Mouse (Mus musculus): ENCODE measurements around the gene Plk3.

The Plk3 gene

GRCm38 (mm10) chr4:117130790-117131189 lies 3.0 kb downstream of the Plk3 start:
- H3K27me3 ChIP-seq (ENCODE audit: control insufficient read depth, insufficient read depth, low read length, poor library complexity, severe bottlenecking): no peaks in the 10 kb centered on the region
- H3K36me3 ChIP-seq (ENCODE audit: control insufficient read depth, insufficient read depth, low read length, poor library complexity, severe bottlenecking): no peaks in the 10 kb centered on the region
- DNase-seq (ENCODE audit: low read depth, low spot score): no peak

GRCm38 (mm10) chr4:117127991-117128686 lies 5.6 kb downstream of the Plk3 start:
- H3K27me3 ChIP-seq (ENCODE audit: control insufficient read depth, insufficient read depth, low read length, poor library complexity, severe bottlenecking): no peaks in the 10 kb centered on the region
- DNase-seq (ENCODE audit: low read depth, low spot score): no peak
- no peaks in the 10 kb centered on the region for H3K36me3 ChIP-seq (ENCODE audit: control insufficient read depth, insufficient read depth, low read length, poor library complexity, severe bottlenecking)

- DNase-seq (ENCODE audit: low read depth, low spot score): peak; percentile 73
- Histone ChIP-seq H3K36me3 (ENCODE audit: control insufficient read depth, insufficient read depth, low read length, poor library complexity, severe bottlenecking) (no peaks in the 10 kb centered on the region), H3K27me3 (ENCODE audit: control insufficient read depth, insufficient read depth, low read length, poor library complexity, severe bottlenecking) (no peaks in the 10 kb centered on the region)
Measured at GRCm38 (mm10) chr4:117126675-117127290, 7.0 kb downstream of the Plk3 start, which contains the start of gene Tctex1d4. Gene Tctex1d4 (plus strand): TSS chr4:117126794.

GRCm38 (mm10) chr4:117125910-117126674 lies 7.7 kb downstream of the Plk3 start:
- DNase-seq (ENCODE audit: low read depth, low spot score): peak; percentile 64
- Histone ChIP-seq H3K36me3 (ENCODE audit: control insufficient read depth, insufficient read depth, low read length, poor library complexity, severe bottlenecking) (no peaks in the 10 kb centered on the region), H3K27me3 (ENCODE audit: control insufficient read depth, insufficient read depth, low read length, poor library complexity, severe bottlenecking) (no peaks in the 10 kb centered on the region)

- no peaks in the 10 kb centered on the region for H3K27me3 ChIP-seq (ENCODE audit: control insufficient read depth, insufficient read depth, low read length, poor library complexity, severe bottlenecking)
- no peaks in the 10 kb centered on the region for H3K36me3 ChIP-seq (ENCODE audit: control insufficient read depth, insufficient read depth, low read length, poor library complexity, severe bottlenecking)
- DNase-seq (ENCODE audit: low read depth, low spot score): no peak
Measured at GRCm38 (mm10) chr4:117125348-117125909, 8.3 kb downstream of the Plk3 start, which contains the start of gene Btbd19. Gene Btbd19 (minus strand): TSS chr4:117125725.

GRCm38 (mm10) chr4:117124518-117125347 lies 9.0 kb downstream of the Plk3 start:
- DNase-seq (ENCODE audit: low read depth, low spot score): peak; percentile 90
- no peaks in the 10 kb centered on the region for H3K36me3 ChIP-seq (ENCODE audit: control insufficient read depth, insufficient read depth, low read length, poor library complexity, severe bottlenecking)
- H3K27me3 ChIP-seq (ENCODE audit: control insufficient read depth, insufficient read depth, low read length, poor library complexity, severe bottlenecking): no peaks in the 10 kb centered on the region

GRCm38 (mm10) chr4:117124218-117124517 lies 9.6 kb downstream of the Plk3 start:
- no peaks in the 10 kb centered on the region for H3K27me3 ChIP-seq (ENCODE audit: control insufficient read depth, insufficient read depth, low read length, poor library complexity, severe bottlenecking)
- H3K36me3 ChIP-seq (ENCODE audit: control insufficient read depth, insufficient read depth, low read length, poor library complexity, severe bottlenecking): no peaks in the 10 kb centered on the region
- DNase-seq (ENCODE audit: low read depth, low spot score): no peak

- DNase-seq (ENCODE audit: low read depth, low spot score): peak; percentile 27
Measured at GRCm38 (mm10) chr4:117123546-117124217, 10.1 kb downstream of the Plk3 start.

GRCm38 (mm10) chr4:117122209-117122608 lies 11.6 kb downstream of the Plk3 start:
- DNase-seq (ENCODE audit: low read depth, low spot score): no peak
- Histone ChIP-seq H3K27me3 (ENCODE audit: control insufficient read depth, insufficient read depth, low read length, poor library complexity, severe bottlenecking) (no peaks in the 10 kb centered on the region), H3K36me3 (ENCODE audit: control insufficient read depth, insufficient read depth, low read length, poor library complexity, severe bottlenecking) (no peaks in the 10 kb centered on the region)

More at GRCm38 (mm10) chr4:117123546-117124217, 10.1 kb downstream of the Plk3 start:
- H3K36me3 ChIP-seq (ENCODE audit: control insufficient read depth, insufficient read depth, low read length, poor library complexity, severe bottlenecking): no peaks in the 10 kb centered on the region
- H3K27me3 ChIP-seq (ENCODE audit: control insufficient read depth, insufficient read depth, low read length, poor library complexity, severe bottlenecking): no peaks in the 10 kb centered on the region

GRCm38 (mm10) chr4:117120445-117121414 lies 13.0 kb downstream of the Plk3 start:
- peak; percentile 90 for DNase-seq (ENCODE audit: low read depth, low spot score)
- Histone ChIP-seq H3K27me3 (ENCODE audit: control insufficient read depth, insufficient read depth, low read length, poor library complexity, severe bottlenecking) (no peaks in the 10 kb centered on the region), H3K36me3 (ENCODE audit: control insufficient read depth, insufficient read depth, low read length, poor library complexity, severe bottlenecking) (no peaks in the 10 kb centered on the region)

GRCm38 (mm10) chr4:117120052-117120444 lies 13.7 kb downstream of the Plk3 start:
- no peaks in the 10 kb centered on the region for H3K36me3 ChIP-seq (ENCODE audit: control insufficient read depth, insufficient read depth, low read length, poor library complexity, severe bottlenecking)
- no peaks in the 10 kb centered on the region for H3K27me3 ChIP-seq (ENCODE audit: control insufficient read depth, insufficient read depth, low read length, poor library complexity, severe bottlenecking)
- DNase-seq (ENCODE audit: low read depth, low spot score): no peak

GRCm38 (mm10) chr4:117119636-117120035 lies 14.1 kb downstream of the Plk3 start:
- Histone ChIP-seq H3K27me3 (ENCODE audit: control insufficient read depth, insufficient read depth, low read length, poor library complexity, severe bottlenecking) (no peaks in the 10 kb centered on the region), H3K36me3 (ENCODE audit: control insufficient read depth, insufficient read depth, low read length, poor library complexity, severe bottlenecking) (no peaks in the 10 kb centered on the region)
- DNase-seq (ENCODE audit: low read depth, low spot score): no peak

- DNase-seq (ENCODE audit: low read depth, low spot score): no peak
- Histone ChIP-seq H3K27me3 (ENCODE audit: control insufficient read depth, insufficient read depth, low read length, poor library complexity, severe bottlenecking) (no peaks in the 10 kb centered on the region), H3K36me3 (ENCODE audit: control insufficient read depth, insufficient read depth, low read length, poor library complexity, severe bottlenecking) (no peaks in the 10 kb centered on the region)
Measured at GRCm38 (mm10) chr4:117117931-117118330, 15.8 kb downstream of the Plk3 start.

Measured in splenic B cell, adult 2 months (primary cell).